15 mouse cellular contexts compared by ENCODE assay signal in genomic region chr4:22485781-22486180, GRCm38 (mm10). TPM values are rescaled to one million over a fixed set of nuclear protein-coding genes. Genes with fewer than 3 reads are reported as not detected.
DNase-seq lines count a peak whose midpoint lies in the region; ATAC-seq lines count a peak whose summit lies in the region.
"Had no signal": no experiment of that assay in that cellular context is flagged by ENCODE, and none has a peak within 500 bp of the region (broad histone marks: within the 10 kb centered on the region; RNA-seq: fewer than 3 reads in every experiment).

No protein-coding gene starts in this region.

- no peaks in the 10 kb centered on the region for H3K36me3 ChIP-seq in forebrain, embryonic 16.5 days (ENCODE audit: control insufficient read depth, insufficient read depth)
- no peaks in the 10 kb centered on the region for H3K36me3 ChIP-seq in midbrain, embryonic 11.5 days (ENCODE audit: control insufficient read depth, insufficient read depth, low read length)
- H3K36me3 ChIP-seq in neural tube, embryonic 14.5 days (ENCODE audit: control insufficient read depth, insufficient read depth, low read length), result no peaks in the 10 kb centered on the region
- no peaks in the 10 kb centered on the region for H3K36me3 ChIP-seq in heart, embryonic 12.5 days

- no peak for ATAC-seq in forebrain, embryonic 16.5 days
- no peak for ATAC-seq in midbrain, embryonic 11.5 days (ENCODE audit: low FRiP score)
- no peak for ATAC-seq in neural tube, embryonic 14.5 days (ENCODE audit: low read depth)
- no peak for ATAC-seq in heart, embryonic 12.5 days (ENCODE audit: insufficient number of reproducible peaks, low FRiP score)

- 7% methylated on average over 3 of the region's 3 CpGs for WGBS in forebrain, embryonic 16.5 days
- WGBS in midbrain, embryonic 11.5 days, result 0% methylated on average over 3 of the region's 3 CpGs
- 10% methylated on average over 3 of the region's 3 CpGs for WGBS in neural tube, embryonic 14.5 days
- WGBS in heart, embryonic 12.5 days, result 10% methylated on average over 3 of the region's 3 CpGs

- H3K27me3 ChIP-seq in forebrain, embryonic 16.5 days (replicated peaks; ENCODE audit: control insufficient read depth, insufficient read depth, low read length), result no peaks in the 10 kb centered on the region; the same call in 1 of the 2 replicates
- no peaks in the 10 kb centered on the region for H3K27me3 ChIP-seq in midbrain, embryonic 11.5 days (ENCODE audit: control insufficient read depth, insufficient read depth, low read length)
- peaks cover 4% of the 10 kb centered on the region for H3K27me3 ChIP-seq in neural tube, embryonic 14.5 days (ENCODE audit: control insufficient read depth, insufficient read depth, low read length)
- H3K27me3 ChIP-seq in heart, embryonic 12.5 days (replicated peaks), result peaks cover 70% of the 10 kb centered on the region

- H3K9me3 ChIP-seq in forebrain, embryonic 16.5 days (ENCODE audit: control insufficient read depth, low read length), result no peaks in the 10 kb centered on the region
- no peaks in the 10 kb centered on the region for H3K9me3 ChIP-seq in midbrain, embryonic 11.5 days (ENCODE audit: control insufficient read depth, low read length)
- H3K9me3 ChIP-seq in neural tube, embryonic 14.5 days (ENCODE audit: control insufficient read depth, low read length), result no peaks in the 10 kb centered on the region
- H3K9me3 ChIP-seq in heart, embryonic 12.5 days (replicated peaks), result no peaks in the 10 kb centered on the region

- no peak overlapping the region for H3K27ac ChIP-seq in forebrain, embryonic 16.5 days (ENCODE audit: low read length)
- peak overlapping the region; percentile 100 for H3K27ac ChIP-seq in midbrain, embryonic 11.5 days (ENCODE audit: low read depth, low read length)
- no peak overlapping the region for H3K27ac ChIP-seq in neural tube, embryonic 14.5 days (ENCODE audit: low read depth, low read length)
- H3K27ac ChIP-seq in heart, embryonic 12.5 days (ENCODE audit: poor library complexity, severe bottlenecking), result no peak overlapping the region

- DNase-seq in embryo, embryonic 11 days, result peak; percentile 12
- no peak for DNase-seq in embryo, embryonic 10.5 days (ENCODE audit: low spot score)
- peak; percentile 90 for DNase-seq in midbrain, embryonic 11.5 days (ENCODE audit: low spot score, missing footprints)
- DNase-seq in ovary, postnatal 14 days (ENCODE audit: low spot score), result no peak
- DNase-seq in adrenal gland, adult 8-10 months, result no peak
- DNase-seq: cerebellum, adult 18-20 months; kidney, postnatal 14 days; spleen, adult 18-20 months had no signal

- peak overlapping the region; percentile 98 for H3K9ac ChIP-seq in forebrain, embryonic 16.5 days (replicated peaks; ENCODE audit: low read depth, low read length)
- H3K9ac ChIP-seq in midbrain, embryonic 11.5 days (ENCODE audit: low read length), result peak overlapping the region; percentile 99
- peak overlapping the region; percentile 90; the same call in 1 of the 2 replicates for H3K9ac ChIP-seq in neural tube, embryonic 14.5 days (replicated peaks; ENCODE audit: low read depth, low read length)
- no peak overlapping the region for H3K9ac ChIP-seq in heart, embryonic 12.5 days

- peak overlapping the region; percentile 93 for H3K4me3 ChIP-seq in forebrain, embryonic 16.5 days (replicated peaks; ENCODE audit: low read length)
- peak overlapping the region; percentile 99 for H3K4me3 ChIP-seq in midbrain, embryonic 11.5 days (ENCODE audit: low read depth, low read length)
- H3K4me3 ChIP-seq in neural tube, embryonic 14.5 days (ENCODE audit: low read depth, low read length), result peak overlapping the region; percentile 87
- H3K4me3 ChIP-seq in heart, embryonic 12.5 days, result no peak overlapping the region

- peak overlapping the region; percentile 96 for H3K4me2 ChIP-seq in forebrain, embryonic 16.5 days (ENCODE audit: low read length)
- H3K4me2 ChIP-seq in midbrain, embryonic 11.5 days, result peak overlapping the region; percentile 96
- H3K4me2 ChIP-seq in neural tube, embryonic 14.5 days (ENCODE audit: low read depth, low read length), result peak overlapping the region; percentile 99
- no peak overlapping the region for H3K4me2 ChIP-seq in heart, embryonic 12.5 days
- H3K4me2 ChIP-seq: liver, embryonic 11.5 days had no signal

- H3K4me1 ChIP-seq in forebrain, embryonic 16.5 days (replicated peaks; ENCODE audit: control insufficient read depth, insufficient read depth, low read length), result peaks cover 13% of the 10 kb centered on the region
- H3K4me1 ChIP-seq in midbrain, embryonic 11.5 days (ENCODE audit: control insufficient read depth, insufficient read depth, low read length), result no peaks in the 10 kb centered on the region
- peaks cover 9% of the 10 kb centered on the region; the same call in 1 of the 2 replicates for H3K4me1 ChIP-seq in neural tube, embryonic 14.5 days (ENCODE audit: control insufficient read depth, insufficient read depth, low read length)
- peaks cover 23% of the 10 kb centered on the region for H3K4me1 ChIP-seq in heart, embryonic 12.5 days (replicated peaks)

RNA-seq across cellular contexts. Expression of gene Pou3f2, which starts 2.4 kb away (rescaled TPM):
- 48.1 and 58.3 TPM in 2 replicates for polyA plus RNA-seq in forebrain, embryonic 16.5 days (2015; fragmentation: Nextera tagmentation; extraction: Ambion mirVana)
- polyA plus RNA-seq in midbrain, embryonic 11.5 days (2014; fragmentation: Nextera tagmentation; extraction: Ambion mirVana), result 55.6 and 66.9 TPM in 2 replicates
- 18.3 and 21.4 TPM in 2 replicates for polyA plus RNA-seq in neural tube, embryonic 14.5 days (2014; fragmentation: Nextera tagmentation; extraction: Ambion mirVana)
- polyA plus RNA-seq in heart, embryonic 12.5 days (2016; fragmentation: Nextera tagmentation; extraction: Ambion mirVana), result 0.18 TPM in 1 of 2 replicates, not detected in the other
- total RNA-seq in adrenal gland, adult 8-10 months (2022), result under 1 TPM in 3 of 4 experiments, not detected in 1; 0.03 to 0.06 (median 0.06) TPM
- total RNA-seq: megakaryocyte-erythroid progenitor cell, adult 5-6 weeks had no signal
- polyA plus RNA-seq: gonadal fat pad, adult 2 months; intestine, embryonic 14.5 days had no signal

Comparison
In these comparisons a context has a peak if more than half of its experiments do, and no peak if none do; other contexts are left out.
1. DNase-seq: peak in embryo, embryonic 11 days (single experiment) and midbrain, embryonic 11.5 days (single experiment); none in embryo, embryonic 10.5 days (single experiment), ovary, postnatal 14 days (single experiment) and adrenal gland, adult 8-10 months (single experiment).
2. RNA of gene Pou3f2, which starts 2.4 kb away (polyA plus RNA-seq): 55.6 to 66.9 TPM in midbrain, embryonic 11.5 days, 48.1 to 58.3 TPM in forebrain, embryonic 16.5 days and 18.3 to 21.4 TPM in neural tube, embryonic 14.5 days; 0.18 TPM in heart, embryonic 12.5 days; every median in the first group is over 10 times any median in the second.